Mouse (Mus musculus) liver, embryonic 14.5 days (tissue): ENCODE measurements around the gene St3gal6. TPM values are rescaled to one million over a fixed set of nuclear protein-coding genes. Genes with fewer than 3 reads are reported as not detected.

ENCODE experiments used
- ATAC-seq: fragments of 200-750 bp; cut with Nextera tagmentation; 2 replicates; pipeline ENCODE4 v1.8.0; 2017; ENCODE audit warnings: moderate number of reproducible peaks, mild to moderate bottlenecking, moderate library complexity; ENCODE audit not compliant: insufficient read depth
- DNase-seq, 3 experiments: peaks; one replicate each; pipeline ENCODE4 v3.0.0-alpha.2; 2012 to 2013; ENCODE audit warnings: low read depth in 3 of 3, low spot score in 3 of 3
- H3K27ac ChIP-seq: fragments of 300-500 bp; sonication (generic); 2 replicates; pipeline ENCODE4 v1.5.1; 2014; ENCODE audit warnings: moderate library complexity, mild to moderate bottlenecking, control low read depth, inconsistent platforms
- H3K27me3 ChIP-seq: fragments of 300-500 bp; sonication (generic); 2 replicates; pipeline ENCODE4 v1.6.1; 2014; ENCODE audit warnings: mild to moderate bottlenecking, low read length, moderate library complexity; ENCODE audit not compliant: control insufficient read depth, insufficient read depth
- H3K36me3 ChIP-seq: fragments of 300-500 bp; sonication (generic); replicated peaks from 2 replicates; pipeline ENCODE4 v1.6.1; 2014; ENCODE audit warnings: low read depth; ENCODE audit not compliant: control insufficient read depth, insufficient read depth
- H3K4me1 ChIP-seq, 2 experiments: fragments of 200-500 bp in 1 of 2; fragments of 300-500 bp in 1 of 2; sonication (generic) in 1 of 2; replicated peaks; 2 replicates each; pipeline ENCODE4 v1.6.1; 2012 to 2014; ENCODE audit warnings: antibody characterized with exemption in 1 of 2, inconsistent platforms in 1 of 2, low read length in 1 of 2; ENCODE audit not compliant: control insufficient read depth in 2 of 2, insufficient read depth in 2 of 2
- H3K4me2 ChIP-seq: fragments of 300-500 bp; sonication (generic); 2 replicates; pipeline ENCODE4 v1.6.1; 2014; ENCODE audit warnings: low read depth, mild to moderate bottlenecking, control low read depth, moderate library complexity
- H3K4me3 ChIP-seq, 2 experiments: fragments of 200-500 bp in 1 of 2; fragments of 300-500 bp in 1 of 2; sonication (generic) in 1 of 2; 2 replicates each; pipeline ENCODE4 v1.5.1; 2012 to 2014; ENCODE audit warnings: low read depth in 2 of 2, low read length in 2 of 2, mild to moderate bottlenecking in 2 of 2, control low read depth in 1 of 2, inconsistent platforms in 1 of 2, moderate library complexity in 1 of 2; ENCODE audit not compliant: insufficient read depth in 1 of 2
- H3K9ac ChIP-seq: fragments of 300-500 bp; sonication (generic); replicated peaks from 2 replicates; pipeline ENCODE4 v1.6.1; 2014; ENCODE audit warnings: mild to moderate bottlenecking, control low read depth, moderate library complexity
- H3K9me3 ChIP-seq: fragments of 300-500 bp; sonication (generic); 2 replicates; pipeline ENCODE4 v1.6.1; 2016; ENCODE audit warnings: low read length, mixed read lengths; ENCODE audit not compliant: control insufficient read depth
- CTCF ChIP-seq: IDR thresholded peaks from 2 replicates; pipeline ENCODE4 v1.5.1; 2016; ENCODE audit warnings: antibody characterized with exemption, low read depth, control low read depth
- EP300 ChIP-seq: IDR thresholded peaks from 2 replicates; pipeline ENCODE4 v1.6.1; 2016; ENCODE audit warnings: antibody characterized with exemption, low read depth
- WGBS: fragments of 180-500 bp; shearing (Covaris S2); extraction: QIAGEN DNeasy Blood & Tissue Kit; methylation state at CpG from one replicate; pipeline ENCODE4 v1.1.7; 2014; ENCODE audit not compliant: insufficient replicate concordance; 5-methylcytosine and 5-hydroxymethylcytosine counted together
- polyA plus RNA-seq, 2 experiments: library from polyadenylated mRNA; depleted of rRNA in 1 of 2; stranded (reverse) in 1 of 2; unstranded in 1 of 2; fragments of >200 nt; fragmentation: Nextera tagmentation in 1 of 2; extraction: Ambion mirVana in 1 of 2; gene quantifications; 2 replicates each; pipeline versions ENCODE4 v1.2.1 to v1.2.3; 2012 to 2014

The St3gal6 gene
- polyA plus RNA-seq, 2 experiments, result 10.4 to 25.6 TPM

DNA sequence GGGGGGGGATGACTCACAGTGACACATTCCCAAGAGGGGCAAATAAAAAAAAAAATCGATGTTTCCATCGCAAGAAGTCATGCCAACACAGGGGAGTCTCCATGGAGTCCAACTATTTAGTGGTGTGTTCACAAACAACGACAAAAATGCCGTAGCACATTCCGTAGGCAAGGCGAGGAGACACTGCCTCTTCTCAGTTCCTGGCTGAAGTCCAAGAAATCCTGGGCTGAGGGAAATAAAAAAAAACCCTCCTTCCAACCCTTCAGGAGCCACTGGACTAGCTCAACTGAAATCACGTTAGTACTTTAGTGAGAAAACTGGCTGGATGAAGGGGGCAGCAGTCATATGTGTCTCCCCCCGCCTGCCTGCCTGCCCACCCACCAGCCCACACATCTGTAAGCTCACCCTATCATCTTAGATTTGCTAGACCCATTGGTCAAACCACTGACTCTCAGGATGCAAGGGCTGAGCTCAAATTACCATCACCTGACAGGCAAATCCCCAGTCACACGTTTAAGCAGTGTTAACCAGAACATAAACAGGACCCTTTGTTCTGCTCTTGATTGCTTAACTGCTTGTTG is 11.8 kb downstream of the St3gal6 start:
- 66% methylated on average over 9 of the region's 9 CpGs for WGBS
- H3K36me3 ChIP-seq, result peaks cover 5% of the 10 kb centered on the region
- no peaks in the 10 kb centered on the region for H3K9me3 ChIP-seq
- H3K4me1 ChIP-seq, result peaks cover 21 to 31% of the 10 kb centered on the region in 2 experiments
- H3K27ac ChIP-seq, result no peak overlapping the region; the same call in 1 of the 2 replicates
- no peak overlapping the region for H3K9ac ChIP-seq
- DNase-seq (no peak), ATAC-seq (no peak)
- TF ChIP-seq CTCF (no peak), EP300 (no peak)
- no peak overlapping the region for H3K4me2 ChIP-seq
- H3K27me3 ChIP-seq, result no peaks in the 10 kb centered on the region
- H3K4me3 ChIP-seq, result no peak overlapping the region

DNA sequence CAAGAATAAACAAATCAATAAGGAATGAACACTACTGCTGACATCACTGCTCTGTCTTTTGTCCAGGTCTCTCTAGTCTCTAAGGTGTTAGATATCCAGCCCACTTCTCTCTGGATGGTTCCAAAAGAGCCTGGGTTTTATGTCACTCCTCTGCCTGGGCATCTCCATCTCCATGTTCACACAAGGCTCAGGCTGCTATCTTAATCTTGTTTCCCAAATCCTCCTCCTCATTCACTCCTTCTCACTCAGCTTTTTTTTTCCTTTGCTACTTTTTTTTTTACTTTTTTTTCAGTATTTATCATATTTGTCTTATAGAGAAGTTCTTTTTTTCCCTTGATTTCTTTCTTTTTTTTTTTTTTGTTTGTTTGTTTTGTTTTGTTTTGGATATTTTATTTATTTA is 19.1 kb downstream of the St3gal6 start:
- Histone ChIP-seq H3K9ac (no peak overlapping the region), H3K4me1 (peaks cover 13 to 26% of the 10 kb centered on the region in 2 experiments), H3K36me3 (peaks cover 16% of the 10 kb centered on the region), H3K4me3 (no peak overlapping the region), H3K4me2 (no peak overlapping the region), H3K27ac (no peak overlapping the region; the same call in 1 of the 2 replicates), H3K9me3 (no peaks in the 10 kb centered on the region), H3K27me3 (no peaks in the 10 kb centered on the region)
- no peak for DNase-seq
- TF ChIP-seq CTCF (no peak), EP300 (no peak)
- ATAC-seq, result no peak

DNA sequence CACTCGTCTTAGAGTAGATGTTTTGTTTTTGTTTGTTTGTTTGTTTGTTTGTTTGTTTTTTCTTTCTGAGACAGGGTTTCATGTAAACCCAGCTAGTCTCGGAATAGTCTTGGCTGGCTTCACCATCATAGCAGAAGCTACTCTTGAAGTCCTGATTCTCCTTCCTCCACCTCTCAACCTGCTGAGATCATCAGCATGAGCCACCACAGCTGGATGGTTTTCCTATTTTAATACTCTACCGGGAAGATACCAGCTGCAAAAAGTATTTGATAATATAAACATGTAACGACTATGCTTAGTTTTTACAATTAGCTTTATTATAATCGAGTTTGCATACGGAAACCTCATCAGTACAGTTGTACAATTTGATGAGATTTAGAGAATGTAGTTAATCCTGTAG is 21.5 kb downstream of the St3gal6 start:
- ATAC-seq (no peak), DNase-seq (no peak)
- H3K4me2 ChIP-seq, result no peak overlapping the region
- TF ChIP-seq CTCF, result no peak
- TF ChIP-seq EP300, result no peak
- 60% methylated on average over 6 of the region's 6 CpGs for WGBS
- 0 out of 2 replicates have a peak overlapping the region, but pooled peaks have one; percentile 2 for H3K9ac ChIP-seq
- peaks cover 35 to 47% of the 10 kb centered on the region in 2 experiments for H3K4me1 ChIP-seq
- peak overlapping the region; percentile 55 for H3K27ac ChIP-seq
- H3K9me3 ChIP-seq, result no peaks in the 10 kb centered on the region
- H3K4me3 ChIP-seq, result no peak overlapping the region
- peaks cover 16% of the 10 kb centered on the region for H3K36me3 ChIP-seq
- no peaks in the 10 kb centered on the region for H3K27me3 ChIP-seq

DNA sequence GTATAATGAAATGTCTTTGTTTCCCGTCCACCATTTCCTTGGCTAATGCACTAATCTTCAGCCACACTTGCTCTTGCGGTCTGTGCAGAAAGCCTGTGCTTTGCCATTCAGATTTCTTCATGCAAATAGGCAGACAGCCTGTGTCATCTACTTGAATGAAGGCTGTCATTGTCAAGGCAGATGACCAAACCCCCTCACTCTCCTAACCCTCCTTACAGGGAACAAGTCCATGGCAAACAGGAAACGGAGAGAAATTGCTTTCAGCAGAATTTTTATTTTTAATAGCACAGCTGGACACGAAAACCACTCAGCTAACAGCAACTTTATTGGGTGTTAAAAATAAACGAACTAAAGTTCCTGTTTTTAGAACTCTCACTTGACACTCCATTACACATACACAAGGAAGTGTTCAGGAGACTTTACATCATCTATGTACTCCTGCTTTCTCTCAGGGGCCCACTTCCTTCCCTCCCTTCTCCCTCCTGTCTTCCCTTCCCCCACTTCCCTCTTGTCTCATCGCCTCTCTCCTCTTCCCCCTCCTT is 22.2 kb downstream of the St3gal6 start:
- no peak for DNase-seq
- Histone ChIP-seq H3K36me3 (peaks cover 11% of the 10 kb centered on the region), H3K9ac (no peak overlapping the region; the same call in none of the 2 replicates), H3K4me1 (peaks cover 42 to 55% of the 10 kb centered on the region in 2 experiments), H3K4me3 (no peak overlapping the region), H3K9me3 (no peaks in the 10 kb centered on the region), H3K4me2 (no peak overlapping the region; the same call in none of the 2 replicates), H3K27ac (peak overlapping the region; percentile 45), H3K27me3 (no peaks in the 10 kb centered on the region)
- WGBS, result 8% methylated on average over 6 of the region's 6 CpGs
- TF ChIP-seq EP300, result no peak; the same call in 1 of the 2 replicates
- TF ChIP-seq CTCF, result no peak
- no peak for ATAC-seq

DNA sequence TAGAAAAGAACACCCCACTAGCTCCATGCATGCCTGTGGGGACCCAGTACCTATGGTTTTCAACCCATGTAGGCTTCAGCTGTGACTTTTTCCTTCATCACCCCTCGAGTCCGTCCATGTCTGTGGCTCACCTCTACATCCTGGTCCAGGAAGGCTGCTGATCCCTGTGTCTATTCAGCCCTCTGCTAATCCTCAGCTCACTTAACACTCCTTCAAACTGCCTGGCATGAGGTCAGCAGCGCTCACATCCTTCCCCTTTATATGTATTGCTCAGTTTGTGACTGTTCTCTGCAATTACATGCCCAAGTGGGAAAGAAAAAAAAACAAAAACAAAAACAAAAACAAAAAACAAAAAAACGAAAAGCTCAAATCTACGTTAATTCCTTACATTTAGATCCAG is 24.4 kb downstream of the St3gal6 start:
- Histone ChIP-seq H3K27ac (peak overlapping the region; percentile 95), H3K4me2 (no peak overlapping the region), H3K4me3 (no peak overlapping the region), H3K9ac (no peak overlapping the region), H3K9me3 (no peaks in the 10 kb centered on the region), H3K27me3 (no peaks in the 10 kb centered on the region), H3K36me3 (peaks cover 4% of the 10 kb centered on the region), H3K4me1 (peaks cover 51 to 63% of the 10 kb centered on the region in 2 experiments)
- ATAC-seq (no peak), DNase-seq (no peak)
- 62% methylated on average over 5 of the region's 5 CpGs for WGBS
- TF ChIP-seq EP300 (no peak), CTCF (no peak)
